Mouse (Mus musculus) mouse trophoblast stem cell (cell line): ENCODE data around the gene Pip5k1c.

Experiments
- in situ Hi-C, 2 experiments: fragments of 300-500 bp; cut with MseI, MboI; formaldehyde crosslinking; loops; 2 replicates in 1 of 2; 3 replicates in 1 of 2; pipeline ENCODE4 v1.15.1; 2025

Pip5k1c gene

DNA sequence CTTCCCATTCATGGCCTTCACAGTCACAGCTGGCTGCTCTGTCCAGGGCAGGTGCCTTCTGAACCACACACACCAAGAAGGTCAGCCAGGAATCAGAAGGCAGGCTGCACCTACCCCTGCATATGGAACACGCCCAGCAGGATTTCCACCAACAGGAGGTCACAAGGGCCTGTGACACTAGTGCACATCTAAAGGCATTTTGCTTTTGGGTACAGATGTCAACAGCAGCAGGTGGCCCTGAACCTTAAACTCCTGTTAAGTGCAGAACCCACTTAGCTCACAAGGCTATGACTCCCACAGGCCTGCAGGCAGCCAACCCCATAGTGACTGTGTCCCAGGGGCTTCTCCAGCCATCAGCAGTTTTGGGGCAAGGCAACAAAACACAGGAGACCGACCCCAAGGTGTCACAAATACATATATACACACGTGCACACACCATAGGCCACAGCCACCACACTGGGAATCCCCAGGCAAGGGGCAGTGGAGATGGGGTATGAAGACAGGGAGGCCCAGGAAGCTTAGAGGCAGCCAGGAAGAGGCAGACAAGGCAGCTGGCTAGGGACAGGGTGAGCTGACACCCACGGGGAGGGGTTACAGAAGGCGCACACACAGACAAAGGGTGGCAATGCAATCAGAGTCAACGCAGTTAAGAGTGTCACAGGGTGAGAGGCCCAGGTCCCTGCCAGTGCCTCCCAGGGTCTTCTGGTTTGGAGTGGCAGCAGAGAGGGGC, 73.9 kb downstream of the Pip5k1c start:
- in situ Hi-C loops, result no loop called here

GRCm38 (mm10) chr10:81367207-81367495, 74.4 kb downstream of the Pip5k1c start:
- in situ Hi-C loops, result no loop called here
